Mouse (Mus musculus): ENCODE measurements around the gene Rplp1. TPM values are rescaled to one million over a fixed set of nuclear protein-coding genes. Genes with fewer than 3 reads are reported as not detected.

Rplp1 gene
- total and polyA plus RNA-seq, 2 experiments from 2014 or later, result 983 to 3,080 TPM

- peak; percentile 79 for TF ChIP-seq CTCF (IDR thresholded peaks at IDR 0.05)
- Histone ChIP-seq H3K27ac (ENCODE audit: low read depth, low read length) (no peak overlapping the region), H3K4me1 (ENCODE audit: insufficient read depth, low read length) (0 out of 2 replicates have a peak, but pooled peaks cover 6% of the 10 kb centered on the region), H3K4me2 (ENCODE audit: low read depth, low read length, poor library complexity, severe bottlenecking) (no peak overlapping the region), H3K27me3 (ENCODE audit: insufficient read depth, low read length) (no peaks in the 10 kb centered on the region), H3K4me3 (ENCODE audit: low read depth, low read length) (no peak overlapping the region), H3K36me3 (ENCODE audit: insufficient read depth, low read length) (no peaks in the 10 kb centered on the region), H3K9me3 (ENCODE audit: low read length) (no peaks in the 10 kb centered on the region), H3K9ac (replicated peaks; ENCODE audit: low read length, poor library complexity, severe bottlenecking) (no peak overlapping the region)
- WGBS, result 52% methylated on average over 2 of the region's 2 CpGs
- ATAC-seq (ENCODE audit: low FRiP score) (no peak), DNase-seq (ENCODE audit: low spot score) (peak; percentile 89)
These were observed 35.5 kb downstream of the Rplp1 start for GRCm38 (mm10) chr9:61878889-61879288.

GRCm38 (mm10) chr9:61877373-61878112 lies 36.8 kb downstream of the Rplp1 start:
- no peaks in the 10 kb centered on the region for H3K27me3 ChIP-seq (ENCODE audit: insufficient read depth, low read length)
- ATAC-seq (ENCODE audit: low FRiP score) (no peak), DNase-seq (ENCODE audit: low spot score) (peak; percentile 59)
- TF ChIP-seq CTCF (IDR thresholded peaks at IDR 0.05), result peak; percentile 49
- H3K9me3 ChIP-seq (ENCODE audit: low read length), result no peaks in the 10 kb centered on the region
- H3K9ac ChIP-seq (replicated peaks; ENCODE audit: low read length, poor library complexity, severe bottlenecking), result no peak overlapping the region
- 18% methylated on average over 22 of the region's 22 CpGs for WGBS
- no peak overlapping the region for H3K4me3 ChIP-seq (ENCODE audit: low read depth, low read length)
- no peaks in the 10 kb centered on the region for H3K36me3 ChIP-seq (ENCODE audit: insufficient read depth, low read length)
- 0 out of 2 replicates have a peak, but pooled peaks cover 6% of the 10 kb centered on the region for H3K4me1 ChIP-seq (ENCODE audit: insufficient read depth, low read length)
- H3K4me2 ChIP-seq (ENCODE audit: low read depth, low read length, poor library complexity, severe bottlenecking), result no peak overlapping the region
- no peak overlapping the region for H3K27ac ChIP-seq (ENCODE audit: low read depth, low read length)

GRCm38 (mm10) chr9:61873325-61873724 lies 41.0 kb downstream of the Rplp1 start:
- ATAC-seq (ENCODE audit: low FRiP score) (no peak), DNase-seq (ENCODE audit: low spot score) (no peak)
- WGBS, result 63% methylated on average over 8 of the region's 8 CpGs
- H3K27ac ChIP-seq (ENCODE audit: low read depth, low read length), result no peak overlapping the region
- H3K4me3 ChIP-seq (ENCODE audit: low read depth, low read length), result no peak overlapping the region
- TF ChIP-seq CTCF (IDR thresholded peaks at IDR 0.05), result no peak
- H3K4me2 ChIP-seq (ENCODE audit: low read depth, low read length, poor library complexity, severe bottlenecking), result no peak overlapping the region
- peaks cover 6% of the 10 kb centered on the region; the same call in 1 of the 2 replicates for H3K4me1 ChIP-seq (ENCODE audit: insufficient read depth, low read length)
- H3K9me3 ChIP-seq (ENCODE audit: low read length), result no peaks in the 10 kb centered on the region
- H3K9ac ChIP-seq (replicated peaks; ENCODE audit: low read length, poor library complexity, severe bottlenecking), result no peak overlapping the region
- H3K36me3 ChIP-seq (ENCODE audit: insufficient read depth, low read length), result no peaks in the 10 kb centered on the region
- no peaks in the 10 kb centered on the region for H3K27me3 ChIP-seq (ENCODE audit: insufficient read depth, low read length)

GRCm38 (mm10) chr9:61872246-61872941 lies 41.9 kb downstream of the Rplp1 start:
- ATAC-seq (ENCODE audit: low FRiP score) (no peak; the same call in 1 of the 2 replicates), DNase-seq (ENCODE audit: low spot score) (peak; percentile 49)
- Histone ChIP-seq H3K36me3 (ENCODE audit: insufficient read depth, low read length) (no peaks in the 10 kb centered on the region), H3K4me2 (ENCODE audit: low read depth, low read length, poor library complexity, severe bottlenecking) (no peak overlapping the region), H3K4me3 (ENCODE audit: low read depth, low read length) (no peak overlapping the region), H3K27ac (ENCODE audit: low read depth, low read length) (no peak overlapping the region), H3K4me1 (ENCODE audit: insufficient read depth, low read length) (no peaks in the 10 kb centered on the region; the same call in 1 of the 2 replicates), H3K9me3 (ENCODE audit: low read length) (no peaks in the 10 kb centered on the region), H3K27me3 (ENCODE audit: insufficient read depth, low read length) (no peaks in the 10 kb centered on the region), H3K9ac (replicated peaks; ENCODE audit: low read length, poor library complexity, severe bottlenecking) (no peak overlapping the region; the same call in 1 of the 2 replicates)
- WGBS, result 28% methylated on average over 8 of the region's 8 CpGs
- TF ChIP-seq CTCF (IDR thresholded peaks at IDR 0.05), result no peak

GRCm38 (mm10) chr9:61871839-61872238 lies 42.5 kb downstream of the Rplp1 start:
- Histone ChIP-seq H3K36me3 (ENCODE audit: insufficient read depth, low read length) (no peaks in the 10 kb centered on the region), H3K27ac (ENCODE audit: low read depth, low read length) (no peak overlapping the region), H3K4me2 (ENCODE audit: low read depth, low read length, poor library complexity, severe bottlenecking) (no peak overlapping the region), H3K27me3 (ENCODE audit: insufficient read depth, low read length) (no peaks in the 10 kb centered on the region), H3K9ac (replicated peaks; ENCODE audit: low read length, poor library complexity, severe bottlenecking) (no peak overlapping the region), H3K4me1 (ENCODE audit: insufficient read depth, low read length) (no peaks in the 10 kb centered on the region; the same call in 1 of the 2 replicates), H3K4me3 (ENCODE audit: low read depth, low read length) (no peak overlapping the region), H3K9me3 (ENCODE audit: low read length) (no peaks in the 10 kb centered on the region)
- ATAC-seq (ENCODE audit: low FRiP score) (no peak), DNase-seq (ENCODE audit: low spot score) (no peak)
- 45% methylated on average over 6 of the region's 6 CpGs for WGBS
- no peak for TF ChIP-seq CTCF (IDR thresholded peaks at IDR 0.05)

- DNase-seq (ENCODE audit: low spot score) (no peak), ATAC-seq (ENCODE audit: low FRiP score) (no peak)
- H3K9me3 ChIP-seq (ENCODE audit: low read length), result no peaks in the 10 kb centered on the region
These were observed 46.7 kb downstream of the Rplp1 start for GRCm38 (mm10) chr9:61867659-61868058.

More at GRCm38 (mm10) chr9:61867659-61868058, 46.7 kb downstream of the Rplp1 start:
- no peak overlapping the region for H3K4me3 ChIP-seq (ENCODE audit: low read depth, low read length)
- H3K9ac ChIP-seq (replicated peaks; ENCODE audit: low read length, poor library complexity, severe bottlenecking), result no peak overlapping the region
- H3K36me3 ChIP-seq (ENCODE audit: insufficient read depth, low read length), result no peaks in the 10 kb centered on the region
- H3K4me1 ChIP-seq (ENCODE audit: insufficient read depth, low read length), result no peaks in the 10 kb centered on the region; the same call in 1 of the 2 replicates
- no peaks in the 10 kb centered on the region for H3K27me3 ChIP-seq (ENCODE audit: insufficient read depth, low read length)
- no peak overlapping the region for H3K27ac ChIP-seq (ENCODE audit: low read depth, low read length)
- no peak overlapping the region for H3K4me2 ChIP-seq (ENCODE audit: low read depth, low read length, poor library complexity, severe bottlenecking)
- TF ChIP-seq CTCF (IDR thresholded peaks at IDR 0.05), result no peak
- 65% methylated on average over 11 of the region's 11 CpGs for WGBS

Other genes with a start within 250 kb of the Rplp1 start
- 3.1 and 4.4 TPM in 2 replicates for gene Kif23, start 32.2 kb upstream of the Rplp1 start, total RNA-seq (2014; rRNA removed)
- 4.5 and 5.8 TPM in 2 replicates for gene Kif23, start 32.2 kb upstream of the Rplp1 start, polyA plus RNA-seq (2015; fragmentation: Nextera tagmentation; extraction: Ambion mirVana)
- 0.11 and 0.14 TPM in 2 replicates for gene Paqr5, start 112.3 kb upstream of the Rplp1 start, total RNA-seq (2014; rRNA removed)
- 0.27 and 0.37 TPM in 2 replicates for gene Paqr5, start 112.3 kb upstream of the Rplp1 start, polyA plus RNA-seq (2015; fragmentation: Nextera tagmentation; extraction: Ambion mirVana)
- gene Glce, start 208.1 kb upstream of the Rplp1 start, total RNA-seq (2014; rRNA removed), result 36.0 and 41.7 TPM in 2 replicates
- gene Glce, start 208.1 kb upstream of the Rplp1 start, polyA plus RNA-seq (2015; fragmentation: Nextera tagmentation; extraction: Ambion mirVana), result 15.0 and 15.5 TPM in 2 replicates

Measured in midbrain, postnatal 0 days (tissue).